Mouse (Mus musculus) cerebellum, postnatal 36 days (tissue): ENCODE measurements at regions not wholly inside any gene's neighbourhood (a gene's known extent, or its start where the extent isn't known, plus 50 kb on each side); places are given as distances from the start of the nearest gene placed in this dataset.

Source experiments
- DNase-seq, 2 experiments: peaks; one replicate each; pipeline ENCODE4 v3.0.0; 2021 to 2022; ENCODE audit warnings: mixed read lengths in 2 of 2

DNA sequence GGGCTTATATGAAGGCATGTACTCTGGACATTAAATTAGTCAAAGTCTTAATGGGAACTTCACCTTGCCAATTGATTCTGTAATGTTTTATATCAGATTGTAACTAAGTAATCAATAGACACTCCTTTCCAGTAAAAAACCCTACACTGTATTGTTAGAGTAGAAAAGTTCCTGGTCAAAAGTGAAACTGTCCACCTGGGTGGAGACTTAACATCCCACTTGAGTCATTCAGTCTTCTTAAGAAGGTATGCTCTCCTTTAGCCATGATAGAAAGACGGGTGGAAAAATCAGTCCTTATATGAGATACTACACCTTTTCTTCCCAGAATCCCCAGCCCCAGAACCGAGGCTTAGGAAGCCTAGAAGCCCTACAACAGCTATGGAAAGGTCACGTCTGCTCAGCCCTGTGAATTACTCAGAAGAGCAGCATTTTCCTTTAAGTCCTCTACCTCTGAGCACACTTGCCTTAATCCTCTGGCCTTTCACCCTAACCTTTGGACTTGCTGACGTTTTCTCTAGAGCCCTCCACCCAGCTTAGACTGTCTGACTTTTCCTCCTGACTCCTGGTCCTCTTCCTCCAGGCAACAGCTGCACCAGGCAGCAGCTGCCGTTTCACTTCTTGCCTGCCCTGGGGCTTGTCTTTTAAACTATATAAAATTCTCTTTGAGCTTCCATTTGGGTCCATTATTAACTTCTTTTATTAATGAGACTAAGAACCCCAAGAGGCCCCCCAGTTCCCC is 93.4 kb upstream of the Ankrd50 start:
- DNase-seq = no peak

DNA sequence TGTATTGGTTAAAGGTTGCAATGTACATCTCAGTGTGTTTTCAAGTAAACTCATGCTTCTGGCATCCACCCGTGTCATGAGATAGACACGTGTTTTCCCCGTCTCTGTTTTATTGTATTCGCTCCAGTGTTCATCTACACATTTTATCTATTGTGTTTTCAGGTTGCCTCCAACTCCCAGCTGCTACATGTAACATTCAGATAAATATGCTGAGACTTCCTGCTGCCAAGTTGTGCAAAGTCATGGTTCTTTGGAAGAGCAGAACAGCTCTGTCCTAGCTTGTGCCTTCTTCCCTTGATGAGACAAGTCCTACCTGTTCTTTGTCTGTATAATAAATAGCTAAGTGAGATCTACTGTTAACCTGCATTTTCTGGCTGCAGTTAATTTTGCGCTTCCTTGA is 89.0 kb upstream of the Ankrd50 start:
- no peak for DNase-seq

DNA sequence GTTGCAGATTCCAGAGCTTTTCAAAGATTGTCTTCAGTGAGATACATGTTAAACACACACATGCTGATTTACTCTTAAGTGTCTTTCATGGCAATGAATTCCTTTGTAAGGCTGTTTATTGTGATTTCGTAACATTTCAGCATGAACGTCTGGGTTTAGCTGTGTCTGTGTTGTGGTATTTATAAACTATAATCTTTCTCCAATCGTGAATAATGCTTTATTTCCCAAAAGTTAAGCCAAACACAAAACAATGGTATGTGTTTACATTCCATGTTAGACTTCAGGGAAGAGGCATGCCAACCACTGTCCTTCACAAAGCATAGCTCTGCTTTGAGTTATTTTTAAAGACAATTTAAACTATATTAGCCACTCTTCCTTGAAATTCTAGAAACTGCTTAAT is 87.5 kb upstream of the Ankrd50 start:
- DNase-seq = no peak

DNA sequence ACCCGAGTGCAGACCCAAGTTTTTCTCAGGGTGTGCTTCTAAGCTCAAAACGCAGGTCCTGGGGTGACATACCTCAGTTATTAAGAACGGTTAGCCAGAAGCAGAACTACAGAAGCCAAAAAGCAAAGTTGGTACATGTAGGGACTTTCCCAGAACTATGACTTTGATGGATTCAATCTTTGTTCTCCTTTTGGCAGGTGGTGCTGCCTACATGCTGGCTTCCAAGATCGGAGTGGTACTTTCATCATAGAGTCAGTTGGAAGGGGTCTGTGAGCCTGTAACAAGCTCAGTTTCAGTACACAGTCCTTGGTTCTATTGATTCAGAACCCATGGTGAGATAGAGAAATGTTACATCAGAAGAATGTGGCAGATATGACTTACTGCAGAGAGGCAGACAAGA is 86.6 kb upstream of the Ankrd50 start:
- DNase-seq = no peak

DNA sequence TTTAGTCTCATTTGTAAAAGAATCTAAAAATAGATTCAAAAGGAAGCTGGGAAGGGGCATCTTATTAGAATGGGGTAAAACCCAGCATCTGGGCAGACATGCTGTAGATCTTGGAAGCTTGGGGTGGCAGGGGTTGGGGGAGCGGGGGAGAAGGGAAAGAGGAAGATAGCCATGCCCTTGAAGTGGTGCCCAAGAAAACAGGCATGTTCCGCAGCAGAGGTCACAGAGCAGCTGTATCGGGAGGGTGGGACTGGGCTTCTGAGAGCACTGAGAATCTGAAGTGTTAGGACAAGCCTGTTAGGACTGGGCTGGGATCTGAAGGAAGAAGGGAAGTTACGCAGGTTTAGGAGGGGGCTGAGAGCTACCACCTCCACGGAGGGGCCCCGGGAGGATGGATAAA is 84.4 kb upstream of the Ankrd50 start:
- DNase-seq = no peak

DNA sequence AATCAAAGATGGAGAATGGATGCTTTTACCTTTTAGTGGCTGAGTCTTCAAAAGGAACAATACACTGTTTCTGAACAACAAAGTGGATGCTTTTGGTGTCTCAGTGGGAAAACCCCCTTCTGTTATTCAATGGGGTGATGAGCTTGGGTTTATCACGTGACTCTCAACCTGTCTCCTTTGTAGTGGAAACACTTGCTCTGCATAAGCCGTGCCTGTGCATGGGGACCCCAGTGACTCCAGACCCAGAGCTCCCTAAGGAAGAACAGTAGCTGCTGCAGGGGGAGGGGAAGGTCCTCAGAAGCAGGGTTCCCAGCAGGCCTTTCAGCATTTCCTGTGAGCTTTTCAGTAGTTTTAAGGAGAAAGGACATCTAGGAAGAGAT is 83.9 kb upstream of the Ankrd50 start:
- no peak for DNase-seq

DNA sequence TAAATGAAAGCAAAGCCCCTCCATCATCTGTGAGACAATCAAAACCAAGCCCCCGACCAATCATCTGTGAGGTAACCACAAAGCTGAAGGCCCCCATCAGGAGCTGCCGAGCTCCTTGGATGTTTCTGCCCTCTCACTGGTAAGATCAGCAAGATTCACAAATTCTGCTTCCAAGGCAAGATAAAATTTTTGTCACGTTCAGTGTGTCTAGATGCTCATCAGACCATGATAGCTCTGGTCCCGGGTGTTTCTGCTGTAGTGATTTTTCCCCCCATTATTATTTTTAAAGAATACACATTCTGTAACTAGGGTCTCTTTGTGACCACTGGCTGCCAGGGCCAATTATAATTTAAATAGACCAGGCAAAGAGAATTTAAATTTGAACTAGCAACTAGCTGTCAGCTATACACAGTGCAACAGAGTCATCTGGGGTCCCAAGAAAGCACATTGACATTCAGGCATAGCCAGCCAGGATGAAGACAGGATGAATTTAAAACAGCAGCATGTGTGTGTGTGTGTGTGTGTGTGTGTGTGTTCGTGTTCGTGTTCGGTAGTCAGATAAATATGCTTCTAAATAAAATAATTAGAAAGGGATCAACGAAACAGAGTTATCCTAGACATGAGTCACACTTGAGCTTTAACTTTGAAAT is 83.4 kb upstream of the Ankrd50 start:
- no peak for DNase-seq

DNA sequence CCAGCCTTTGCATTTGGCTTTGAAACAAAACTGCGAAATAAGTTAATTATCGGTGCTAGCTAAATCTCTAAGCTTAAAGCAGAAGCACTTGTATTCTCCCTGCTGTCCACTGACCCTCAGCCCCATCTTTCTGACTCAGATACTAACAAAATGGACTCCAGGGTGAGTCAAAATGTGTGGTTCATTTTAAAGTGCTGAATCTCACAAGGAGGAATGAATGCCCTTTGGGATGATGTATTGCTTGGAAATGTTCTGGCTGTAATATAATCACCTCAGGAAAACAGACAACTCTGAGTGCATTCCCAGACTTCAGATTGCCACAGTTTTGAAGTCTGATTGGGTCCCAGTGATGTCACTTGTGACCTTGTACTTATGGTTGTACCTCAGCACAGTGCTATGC is 81.9 kb upstream of the Ankrd50 start:
- no peak for DNase-seq

DNA sequence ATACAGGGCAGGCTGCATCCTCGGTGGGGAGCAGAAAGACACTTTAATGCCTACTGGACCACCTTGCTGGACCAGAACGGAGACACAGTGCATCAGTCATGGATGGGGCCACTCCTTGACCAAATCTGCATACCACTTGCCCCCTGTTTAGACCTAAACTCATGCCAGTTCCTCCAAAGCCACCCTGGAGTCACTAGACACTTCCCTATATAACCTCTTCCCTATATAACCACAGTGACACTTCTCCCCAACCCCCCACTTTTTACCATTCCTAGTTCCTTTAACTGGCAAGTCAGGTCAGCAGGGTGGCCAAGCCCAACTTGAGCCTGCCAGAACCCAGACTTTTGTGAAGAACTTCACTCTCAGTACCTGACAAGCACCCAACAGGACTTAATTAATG is 80.2 kb upstream of the Ankrd50 start:
- no peak for DNase-seq

DNA sequence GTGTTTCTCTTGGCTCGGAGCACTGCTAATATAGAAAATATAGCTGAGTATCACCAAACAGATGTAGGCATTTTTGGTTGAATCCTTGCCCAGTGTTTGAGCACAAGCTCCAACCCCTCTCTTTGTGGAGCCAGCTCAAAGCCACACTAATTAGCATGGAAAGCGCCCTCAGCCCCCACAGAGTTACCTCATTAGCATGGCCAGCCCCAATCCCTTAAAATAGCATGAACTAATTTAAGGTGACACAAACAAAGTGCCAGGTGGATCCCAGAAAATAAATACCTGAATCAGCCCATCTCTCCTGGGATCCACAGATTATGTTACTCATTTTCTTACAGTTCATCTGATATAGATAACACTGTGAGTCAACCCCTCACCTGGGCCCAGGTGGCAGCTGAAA is 79.7 kb upstream of the Ankrd50 start:
- no peak for DNase-seq

DNA sequence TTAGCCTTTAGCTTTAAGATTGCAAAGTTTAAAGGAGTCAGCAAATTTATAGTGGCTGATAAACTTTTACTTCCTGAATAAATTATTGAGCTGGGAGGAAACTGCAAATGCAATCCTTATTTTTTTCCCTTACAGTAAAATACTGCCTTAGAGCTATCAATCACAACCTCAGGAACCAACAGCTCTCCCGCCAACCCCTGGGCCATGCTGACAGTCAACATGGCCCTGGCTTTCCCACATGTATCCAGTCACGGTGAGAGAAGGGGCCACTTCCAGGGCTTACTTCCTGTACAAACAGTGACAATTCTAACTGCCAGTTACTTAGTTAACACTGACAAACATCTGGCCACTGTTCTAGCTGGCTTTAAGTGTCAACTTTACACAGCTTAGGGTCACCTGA is 76.5 kb upstream of the Ankrd50 start:
- no peak for DNase-seq

DNA sequence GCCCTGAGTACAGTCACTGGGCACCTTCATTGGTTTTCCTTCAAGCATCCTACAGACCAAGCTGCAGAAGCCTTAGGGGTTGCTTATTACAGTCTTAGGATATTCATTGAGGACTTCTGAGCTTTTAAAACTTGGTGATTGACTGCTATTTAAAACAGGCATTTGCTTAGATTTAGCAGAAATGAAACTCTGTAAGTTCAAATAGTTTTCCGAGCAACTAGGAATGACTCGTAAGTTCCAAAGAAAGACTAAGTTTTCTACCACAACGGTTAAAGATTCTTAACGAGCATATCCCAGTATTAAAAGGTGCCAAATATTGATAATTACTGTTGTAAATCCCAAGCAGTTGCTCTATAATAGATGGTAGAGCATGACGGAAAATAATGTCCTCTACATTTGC is 71.3 kb upstream of the Ankrd50 start:
- no peak for DNase-seq

DNA sequence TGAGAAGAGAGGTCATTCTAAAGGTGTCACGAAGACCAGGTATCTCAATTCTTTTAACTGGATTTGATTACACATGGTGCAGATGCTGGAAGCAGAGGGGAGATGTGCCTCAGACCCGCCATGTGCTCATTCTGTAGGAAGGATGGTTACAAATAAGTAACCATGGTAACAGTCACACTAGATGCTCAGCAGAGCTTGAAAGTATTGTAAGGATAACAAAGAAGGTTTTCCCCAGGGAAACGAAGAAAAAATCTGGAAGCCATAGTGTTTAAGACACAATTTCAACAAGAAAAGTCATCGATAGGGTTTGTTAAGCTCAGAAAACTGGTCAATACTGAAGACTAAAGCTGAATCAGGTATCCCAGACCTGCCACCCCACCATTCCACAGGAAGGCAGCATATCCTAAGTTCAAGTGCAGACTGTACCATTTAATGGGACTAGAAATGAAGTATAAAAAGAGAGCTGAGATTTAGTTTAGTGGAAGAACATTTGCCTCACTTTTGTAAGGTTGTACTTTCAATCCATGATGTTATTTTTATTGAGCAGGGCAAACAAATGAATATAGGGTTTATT is 68.9 kb upstream of the Ankrd50 start:
- DNase-seq = no peak

DNA sequence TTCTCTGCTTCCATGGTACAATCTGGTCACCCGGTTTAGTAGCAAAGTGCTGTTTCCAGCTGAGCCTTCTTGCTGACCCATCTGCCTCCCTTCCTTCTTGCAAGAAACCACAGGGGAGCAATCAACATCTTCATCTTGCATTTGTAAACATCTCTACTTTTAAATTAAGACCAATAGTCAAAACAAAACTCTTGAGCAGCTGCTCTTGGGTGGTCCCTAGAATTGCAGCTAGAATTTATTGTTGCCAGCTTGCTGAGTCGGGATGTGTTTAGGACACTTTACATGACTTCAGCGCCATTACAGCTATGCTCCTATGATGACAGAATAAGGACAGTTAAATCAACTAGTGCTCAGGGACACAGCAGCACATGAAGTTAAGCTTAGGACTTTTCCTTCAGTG is 62.4 kb upstream of the Ankrd50 start:
- no peak for DNase-seq

DNA sequence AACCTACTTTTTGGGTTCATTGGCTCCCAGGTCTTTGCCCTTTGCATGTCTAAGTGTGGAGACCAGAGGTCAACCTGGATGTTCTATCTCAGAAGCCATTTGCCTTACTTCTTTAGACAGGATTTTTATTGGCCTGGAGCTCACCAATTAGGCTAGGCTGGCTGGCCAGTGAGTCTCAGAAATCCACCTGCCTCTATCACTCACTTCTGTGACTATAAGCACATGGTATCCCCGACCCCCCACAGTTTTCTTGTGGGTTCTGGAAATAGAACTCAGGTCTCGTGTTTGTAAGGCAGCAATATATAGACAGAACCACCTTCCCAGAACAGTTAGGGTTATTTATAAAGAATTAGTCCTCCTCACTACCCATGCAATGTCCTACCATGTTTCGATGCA is 60.9 kb upstream of the Ankrd50 start:
- DNase-seq = no peak

DNA sequence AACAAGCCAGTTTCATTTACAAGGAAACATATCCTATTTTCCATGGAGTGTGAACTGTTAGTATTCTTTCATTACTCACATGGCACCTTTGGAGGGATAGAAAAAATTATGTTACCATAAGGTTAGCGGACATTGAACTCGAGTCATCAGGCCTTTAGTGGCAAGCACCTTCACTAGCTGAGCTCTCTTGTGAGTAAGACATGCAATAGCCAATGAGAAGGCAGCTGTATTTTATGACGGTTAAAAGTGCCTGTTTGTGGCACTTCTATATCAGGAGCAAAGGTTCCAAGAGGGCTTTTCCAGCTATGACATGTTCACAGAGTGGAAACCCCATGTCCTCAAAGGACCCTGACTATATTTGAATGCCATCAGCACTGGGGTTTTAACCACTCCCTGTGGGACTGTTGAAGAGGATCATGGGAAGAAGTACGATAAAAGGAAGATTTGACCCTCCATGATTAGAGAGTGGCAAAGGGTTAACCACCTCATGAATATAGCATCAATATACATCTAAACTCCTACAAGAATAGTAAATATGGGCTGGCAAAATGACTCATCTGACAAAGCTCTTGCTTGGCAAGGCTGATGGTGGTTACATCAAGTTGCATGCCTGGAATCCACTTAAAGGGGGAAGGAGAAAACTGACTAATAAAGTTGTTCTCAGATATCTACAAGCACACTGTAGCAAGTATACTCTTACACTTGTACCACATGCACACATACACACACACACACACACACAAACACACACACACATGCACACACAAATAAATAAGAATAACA is 60.3 kb upstream of the Ankrd50 start:
- DNase-seq = no peak

DNA sequence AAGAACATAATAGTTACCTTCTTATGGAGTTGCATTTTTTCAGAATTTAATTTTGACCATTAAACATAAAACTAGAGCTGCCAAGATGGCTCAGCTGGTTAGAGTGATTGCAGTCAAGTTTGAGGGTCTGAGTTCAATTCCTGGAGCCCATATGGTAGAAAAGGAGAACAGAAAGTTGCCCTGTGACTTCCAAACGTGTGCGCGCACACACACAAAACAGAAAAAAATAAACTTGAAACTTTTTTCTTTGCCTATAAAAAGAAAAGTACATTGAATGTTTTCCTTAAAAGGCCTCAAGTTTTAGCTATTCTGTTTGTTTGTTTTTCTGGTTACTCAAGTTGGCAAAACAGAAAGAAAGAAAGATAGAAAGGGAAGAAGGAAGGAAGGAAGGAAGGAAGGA is 59.2 kb upstream of the Ankrd50 start:
- DNase-seq = no peak

DNA sequence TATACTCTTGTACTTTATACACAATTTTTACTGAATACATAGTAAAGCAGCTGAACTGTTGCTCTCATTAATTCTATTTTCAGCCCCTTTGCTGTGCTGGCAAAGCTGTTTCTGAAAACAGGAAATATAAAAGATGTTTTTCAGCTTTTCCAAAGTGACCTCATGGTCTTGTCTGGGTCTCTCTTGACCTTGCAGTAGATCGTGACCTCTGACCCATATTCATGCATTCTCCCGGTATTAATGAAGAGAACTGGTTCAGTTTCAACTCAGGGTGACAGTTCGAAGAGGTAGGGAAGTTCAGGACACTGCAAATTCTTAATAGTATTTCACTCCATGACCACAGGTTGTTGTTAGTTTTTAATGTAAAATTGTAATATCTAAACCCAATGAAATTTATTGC is 56.7 kb upstream of the Ankrd50 start:
- no peak for DNase-seq

DNA sequence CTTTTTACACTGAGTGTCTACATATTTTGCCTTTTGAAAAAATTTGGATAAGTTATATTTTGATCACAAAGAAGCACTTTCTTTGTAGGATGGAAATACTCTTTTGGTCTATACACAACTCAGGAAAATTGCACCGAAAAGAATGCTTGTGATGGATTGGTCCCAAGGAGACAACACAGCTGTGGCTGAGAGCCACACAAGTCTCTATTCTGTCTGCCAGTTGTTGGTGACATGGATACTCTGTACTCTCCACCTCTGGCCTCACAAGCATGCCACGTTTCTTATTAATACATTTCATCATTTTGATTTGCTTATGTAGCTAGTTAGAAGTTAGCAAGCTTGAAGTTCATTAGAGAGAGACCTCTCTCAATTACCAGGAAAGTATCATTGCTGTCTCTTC is 53.7 kb upstream of the Ankrd50 start:
- DNase-seq = no peak

DNA sequence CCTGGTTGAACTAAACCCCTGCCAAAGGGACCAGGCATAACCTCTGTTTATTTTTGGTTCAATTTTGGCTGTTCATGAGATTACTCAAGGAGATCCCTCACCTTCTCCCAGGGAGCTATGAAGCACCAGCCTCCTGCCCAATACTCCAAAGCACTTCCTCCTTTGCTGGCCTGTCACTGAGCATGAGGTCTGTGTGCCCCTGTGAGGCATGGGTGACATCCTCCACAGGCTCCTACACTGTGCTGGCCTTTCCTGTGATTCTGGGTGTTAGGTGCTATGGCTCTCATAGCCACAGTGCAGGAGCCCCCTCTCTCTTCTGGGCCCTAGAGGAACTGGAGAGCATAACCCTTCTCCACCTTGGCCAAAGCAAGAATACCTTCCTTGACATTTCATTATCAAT is 53.1 kb upstream of the Ankrd50 start:
- no peak for DNase-seq
